Mouse (Mus musculus) layer of hippocampus, adult 8-10 months (tissue): ENCODE measurements at regions not wholly inside any gene's neighbourhood (a gene's known extent, or its start where the extent isn't known, plus 50 kb on each side); places are given as distances from the start of the nearest gene placed in this dataset.

Source experiments
- DNase-seq, 2 experiments: peaks; one replicate each; pipeline ENCODE4 v3.0.0; 2022; ENCODE audit warnings: low spot score in 2 of 2

GRCm38 (mm10) chr13:80418480-80419183 lies 464.6 kb upstream of the Arrdc3 start:
- DNase-seq, result peak in 1 of 2 experiments; percentile 5

DNA sequence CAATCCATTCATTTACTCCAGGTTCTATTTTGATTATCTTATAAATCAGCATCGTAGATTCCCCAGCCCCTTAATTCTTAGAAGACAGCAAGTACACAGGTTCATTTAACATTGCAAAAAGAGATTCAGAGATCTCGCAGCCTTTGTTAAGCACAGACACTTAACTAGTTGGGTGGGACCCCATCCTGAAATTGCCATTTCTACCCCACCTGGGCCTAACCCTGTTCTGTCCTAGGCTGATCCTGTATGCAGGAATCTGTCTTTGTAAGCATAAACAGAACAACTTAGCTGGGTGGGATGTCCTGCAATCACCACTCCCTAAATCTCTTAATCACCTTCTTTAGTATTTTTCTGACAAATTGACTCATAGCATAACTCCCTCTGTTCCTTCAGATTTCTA lies 462.8 kb upstream of the Arrdc3 start:
- no peak for DNase-seq
